Mouse (Mus musculus): ENCODE data around the gene Msi2. TPM values are rescaled to one million over a fixed set of nuclear protein-coding genes. Genes with fewer than 3 reads are reported as not detected.

The Msi2 gene
- polyA plus RNA-seq, 1 experiment from 2014 or later = 24.5 TPM

DNA sequence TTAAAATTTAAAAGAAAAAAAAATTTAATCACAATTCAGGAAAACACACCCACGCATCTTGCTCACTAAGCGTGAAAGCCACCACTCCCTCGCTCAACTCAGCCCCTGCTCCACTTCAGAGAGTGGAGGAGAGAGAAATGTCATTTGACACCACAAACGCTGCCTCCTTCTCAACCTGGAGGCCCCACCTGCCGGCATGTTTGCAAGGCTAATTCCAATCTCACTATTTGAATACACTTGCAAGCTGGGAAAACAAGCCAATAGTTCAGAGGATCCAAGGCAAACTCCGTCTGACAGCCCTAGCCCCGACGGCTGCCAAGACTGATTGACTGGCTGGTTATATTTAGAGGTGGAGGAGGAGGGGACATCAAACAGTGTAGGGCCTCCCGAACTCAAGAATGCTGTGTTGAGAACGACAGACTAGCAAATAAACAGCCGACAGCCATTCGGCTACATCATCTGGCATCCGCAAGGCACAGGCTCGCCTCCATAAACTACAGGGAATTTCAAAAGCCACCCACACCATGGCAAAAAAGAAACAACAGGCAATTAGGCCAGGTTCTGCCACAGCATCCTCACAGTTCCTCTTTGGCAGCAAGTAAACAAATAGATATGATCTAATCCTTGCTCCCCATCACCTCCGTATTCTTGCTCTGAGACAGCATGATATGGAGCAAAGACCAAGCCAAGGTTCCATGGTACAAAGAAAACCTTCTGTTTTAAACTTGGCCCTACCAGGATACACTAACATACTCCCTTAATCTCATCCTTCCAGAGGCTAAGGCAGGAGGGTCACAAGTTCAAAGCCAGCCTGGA lies 97.9 kb downstream of the Msi2 start:
- DNase-seq (ENCODE audit: low spot score) (peak; percentile 92), ATAC-seq (replicated peaks; ENCODE audit: low FRiP score, low read depth) (peak; percentile 47; the same call in 1 of the 2 replicates)
- no peaks in the 10 kb centered on the region for H3K27me3 ChIP-seq (ENCODE audit: insufficient read depth, low read length)
- WGBS = 11% methylated on average over 15 of the region's 15 CpGs
- no peaks in the 10 kb centered on the region for H3K36me3 ChIP-seq (ENCODE audit: insufficient read depth, low read length)
- no peak overlapping the region for H3K4me3 ChIP-seq (replicated peaks; ENCODE audit: low read depth, low read length)
- no peaks in the 10 kb centered on the region for H3K9me3 ChIP-seq (replicated peaks; ENCODE audit: low read length)
- TF ChIP-seq CTCF (IDR thresholded peaks at IDR 0.05; ENCODE audit: low read depth) = peak; percentile 55
- peak overlapping the region; percentile 43; the same call in 1 of the 2 replicates for H3K4me2 ChIP-seq (ENCODE audit: low read length)
- peak overlapping the region; percentile 88 for H3K27ac ChIP-seq
- peaks cover 76% of the 10 kb centered on the region for H3K4me1 ChIP-seq (replicated peaks; ENCODE audit: insufficient read depth, low read length)
- no peak overlapping the region for H3K9ac ChIP-seq (ENCODE audit: low read depth, low read length)

DNA sequence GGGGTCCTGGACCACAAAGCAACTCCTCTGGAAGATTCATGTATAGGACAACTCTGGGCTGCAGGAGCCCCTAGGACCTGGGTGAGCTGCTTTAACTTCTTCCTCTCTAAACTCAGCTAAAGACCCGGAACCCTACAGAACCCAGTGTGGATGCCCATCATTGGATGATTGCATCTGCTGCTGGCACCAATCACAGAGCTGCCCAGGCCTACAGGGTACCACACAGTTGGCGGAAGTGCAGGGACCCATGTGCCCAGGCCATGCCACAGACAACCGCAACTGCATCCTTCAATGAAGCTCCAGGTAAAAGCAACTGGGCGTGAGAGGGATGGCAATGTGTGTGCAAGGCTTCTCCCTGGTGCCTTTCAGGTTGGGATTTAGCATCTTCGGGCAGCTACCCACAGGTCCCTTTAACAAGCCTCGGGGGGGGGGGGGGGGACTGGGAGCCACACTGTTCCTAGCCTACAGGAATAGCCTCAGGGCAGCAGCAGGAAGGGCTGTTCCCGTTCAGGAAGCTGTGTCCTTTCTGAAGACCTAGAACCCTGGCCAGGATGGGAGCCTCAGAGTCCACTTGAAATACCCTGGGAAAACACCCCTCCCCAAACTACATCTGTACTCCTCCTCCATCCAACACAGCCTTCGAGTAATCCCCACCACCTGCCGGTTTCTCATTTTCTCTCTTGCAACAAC lies 98.7 kb downstream of the Msi2 start:
- Histone ChIP-seq H3K9ac (ENCODE audit: low read depth, low read length) (no peak overlapping the region), H3K27me3 (ENCODE audit: insufficient read depth, low read length) (no peaks in the 10 kb centered on the region), H3K9me3 (replicated peaks; ENCODE audit: low read length) (no peaks in the 10 kb centered on the region), H3K4me3 (replicated peaks; ENCODE audit: low read depth, low read length) (no peak overlapping the region), H3K4me1 (replicated peaks; ENCODE audit: insufficient read depth, low read length) (peaks cover 75% of the 10 kb centered on the region), H3K4me2 (ENCODE audit: low read length) (no peak overlapping the region), H3K27ac (peak overlapping the region; percentile 88), H3K36me3 (ENCODE audit: insufficient read depth, low read length) (no peaks in the 10 kb centered on the region)
- ATAC-seq (replicated peaks; ENCODE audit: low FRiP score, low read depth) (no peak), DNase-seq (ENCODE audit: low spot score) (no peak)
- TF ChIP-seq CTCF (IDR thresholded peaks at IDR 0.05; ENCODE audit: low read depth) = no peak
- WGBS = 32% methylated on average over 9 of the region's 9 CpGs

DNA sequence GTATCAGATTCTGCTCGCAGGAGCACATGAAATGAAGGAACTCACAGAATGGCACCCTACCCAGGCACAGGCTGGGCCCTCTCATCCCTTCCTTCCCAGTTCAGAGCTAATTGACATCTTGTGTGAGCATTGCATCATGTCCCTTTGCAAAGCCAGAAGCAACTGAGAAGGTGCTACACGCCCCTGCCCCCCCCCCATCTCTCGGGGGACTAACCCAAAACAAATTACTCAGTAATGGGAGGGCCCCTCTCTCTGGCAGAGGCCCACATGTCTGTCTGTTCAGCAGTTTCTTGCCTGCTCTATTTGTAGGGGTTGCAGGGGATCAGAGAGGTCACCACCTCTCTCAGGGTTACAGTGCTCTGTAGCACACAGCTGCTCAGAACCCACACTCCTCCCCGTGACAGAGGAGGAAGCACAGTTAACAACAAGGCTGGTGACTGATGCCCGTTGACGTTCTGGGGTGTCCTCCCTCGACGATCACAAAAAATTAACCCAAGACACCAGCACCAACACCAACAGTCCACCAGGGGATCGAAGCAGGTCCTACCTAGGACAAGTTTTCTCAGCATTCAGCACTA lies 99.5 kb downstream of the Msi2 start:
- no peak for DNase-seq (ENCODE audit: low spot score)
- Histone ChIP-seq H3K4me1 (replicated peaks; ENCODE audit: insufficient read depth, low read length) (peaks cover 75% of the 10 kb centered on the region), H3K9ac (ENCODE audit: low read depth, low read length) (no peak overlapping the region), H3K4me3 (replicated peaks; ENCODE audit: low read depth, low read length) (no peak overlapping the region), H3K9me3 (replicated peaks; ENCODE audit: low read length) (no peaks in the 10 kb centered on the region), H3K27ac (peak overlapping the region; percentile 88), H3K4me2 (ENCODE audit: low read length) (0 out of 2 replicates have a peak overlapping the region, but pooled peaks have one; percentile 31), H3K27me3 (ENCODE audit: insufficient read depth, low read length) (no peaks in the 10 kb centered on the region), H3K36me3 (ENCODE audit: insufficient read depth, low read length) (no peaks in the 10 kb centered on the region)
- 13% methylated on average over 9 of the region's 9 CpGs for WGBS
- peak; percentile 29 for ATAC-seq (replicated peaks; ENCODE audit: low FRiP score, low read depth)
- TF ChIP-seq CTCF (IDR thresholded peaks at IDR 0.05; ENCODE audit: low read depth) = peak; percentile 50; the same call in 1 of the 2 replicates

DNA sequence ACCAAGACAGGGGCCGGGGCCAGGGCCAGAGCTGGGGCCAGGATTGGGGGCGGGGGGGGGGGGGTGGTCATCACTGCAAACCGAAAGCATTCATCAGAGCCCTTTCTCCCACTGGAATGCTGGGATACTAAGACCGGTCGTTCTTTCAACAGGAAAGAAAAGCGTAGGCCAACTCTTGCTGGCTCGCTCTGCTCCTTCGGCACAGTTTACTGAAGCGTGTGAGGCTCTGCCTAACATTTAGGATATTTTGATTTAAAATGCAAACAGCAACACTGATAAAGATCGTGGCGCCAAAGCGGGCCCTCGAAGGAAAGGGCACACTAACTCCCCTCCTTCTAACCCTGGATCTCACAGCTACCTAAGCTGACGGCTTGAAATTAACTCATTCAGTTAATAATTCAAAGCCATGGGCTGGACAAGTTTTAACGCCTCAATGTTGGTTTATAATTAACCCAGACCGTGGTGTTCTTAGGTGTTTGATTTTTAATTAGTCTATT lies 100.3 kb downstream of the Msi2 start:
- H3K27ac ChIP-seq = peak overlapping the region; percentile 88
- no peak overlapping the region for H3K9ac ChIP-seq (ENCODE audit: low read depth, low read length)
- H3K27me3 ChIP-seq (ENCODE audit: insufficient read depth, low read length) = no peaks in the 10 kb centered on the region

DNA sequence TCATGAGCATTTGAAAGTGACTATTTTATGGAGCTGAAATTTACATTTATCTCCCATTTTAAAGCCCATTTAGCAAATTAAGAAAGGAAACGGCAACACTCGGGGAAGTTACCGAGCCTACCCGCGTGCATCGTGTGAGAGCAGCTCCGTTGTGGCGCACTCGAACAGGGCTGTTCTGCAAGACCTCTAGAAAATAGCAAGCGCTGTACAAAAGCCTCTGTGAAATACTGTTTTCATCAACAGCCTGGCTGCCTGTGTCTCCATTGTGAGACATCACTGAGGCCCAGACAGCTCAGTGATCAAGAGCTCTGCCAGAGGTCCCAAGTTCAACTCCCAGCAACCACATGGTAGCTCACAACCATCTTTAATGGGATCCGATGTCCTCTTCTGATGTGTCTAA lies 100.9 kb downstream of the Msi2 start:
- no peak overlapping the region for H3K4me3 ChIP-seq (replicated peaks; ENCODE audit: low read depth, low read length)
- no peak for TF ChIP-seq CTCF (IDR thresholded peaks at IDR 0.05; ENCODE audit: low read depth)
- H3K36me3 ChIP-seq (ENCODE audit: insufficient read depth, low read length) = no peaks in the 10 kb centered on the region
- no peak overlapping the region for H3K9ac ChIP-seq (ENCODE audit: low read depth, low read length)
- H3K4me2 ChIP-seq (ENCODE audit: low read length) = 0 out of 2 replicates have a peak overlapping the region, but pooled peaks have one; percentile 31
- ATAC-seq (replicated peaks; ENCODE audit: low FRiP score, low read depth) = no peak
- H3K27ac ChIP-seq = peak overlapping the region; percentile 88
- H3K4me1 ChIP-seq (replicated peaks; ENCODE audit: insufficient read depth, low read length) = peaks cover 77% of the 10 kb centered on the region
- H3K9me3 ChIP-seq (replicated peaks; ENCODE audit: low read length) = no peaks in the 10 kb centered on the region
- H3K27me3 ChIP-seq (ENCODE audit: insufficient read depth, low read length) = no peaks in the 10 kb centered on the region
- 63% methylated on average over 11 of the region's 11 CpGs for WGBS
- no peak for DNase-seq (ENCODE audit: low spot score)

More for the DNA sequence above, 100.3 kb downstream of the Msi2 start:
- peaks cover 75% of the 10 kb centered on the region for H3K4me1 ChIP-seq (replicated peaks; ENCODE audit: insufficient read depth, low read length)
- no peak overlapping the region for H3K4me3 ChIP-seq (replicated peaks; ENCODE audit: low read depth, low read length)
- ATAC-seq (replicated peaks; ENCODE audit: low FRiP score, low read depth) (peak; percentile 45), DNase-seq (ENCODE audit: low spot score) (peak; percentile 68)
- peak overlapping the region; percentile 31 for H3K4me2 ChIP-seq (ENCODE audit: low read length)
- TF ChIP-seq CTCF (IDR thresholded peaks at IDR 0.05; ENCODE audit: low read depth) = no peak
- no peaks in the 10 kb centered on the region for H3K36me3 ChIP-seq (ENCODE audit: insufficient read depth, low read length)
- WGBS = 23% methylated on average over 16 of the region's 16 CpGs
- no peaks in the 10 kb centered on the region for H3K9me3 ChIP-seq (replicated peaks; ENCODE audit: low read length)

All from kidney, postnatal 0 days (tissue).